Mouse (Mus musculus) lung, postnatal 0 days (tissue): Measurements from ENCODE around the gene Iqck.

Source experiments
- CTCF ChIP-seq: IDR thresholded peaks from 2 replicates; pipeline ENCODE4 v1.5.1; 2016; ENCODE audit warnings: antibody characterized with exemption, mild to moderate bottlenecking
- EP300 ChIP-seq: IDR thresholded peaks from 2 replicates; pipeline ENCODE4 v1.6.1; 2016; ENCODE audit warnings: antibody characterized with exemption, mild to moderate bottlenecking, control low read depth

DNA sequence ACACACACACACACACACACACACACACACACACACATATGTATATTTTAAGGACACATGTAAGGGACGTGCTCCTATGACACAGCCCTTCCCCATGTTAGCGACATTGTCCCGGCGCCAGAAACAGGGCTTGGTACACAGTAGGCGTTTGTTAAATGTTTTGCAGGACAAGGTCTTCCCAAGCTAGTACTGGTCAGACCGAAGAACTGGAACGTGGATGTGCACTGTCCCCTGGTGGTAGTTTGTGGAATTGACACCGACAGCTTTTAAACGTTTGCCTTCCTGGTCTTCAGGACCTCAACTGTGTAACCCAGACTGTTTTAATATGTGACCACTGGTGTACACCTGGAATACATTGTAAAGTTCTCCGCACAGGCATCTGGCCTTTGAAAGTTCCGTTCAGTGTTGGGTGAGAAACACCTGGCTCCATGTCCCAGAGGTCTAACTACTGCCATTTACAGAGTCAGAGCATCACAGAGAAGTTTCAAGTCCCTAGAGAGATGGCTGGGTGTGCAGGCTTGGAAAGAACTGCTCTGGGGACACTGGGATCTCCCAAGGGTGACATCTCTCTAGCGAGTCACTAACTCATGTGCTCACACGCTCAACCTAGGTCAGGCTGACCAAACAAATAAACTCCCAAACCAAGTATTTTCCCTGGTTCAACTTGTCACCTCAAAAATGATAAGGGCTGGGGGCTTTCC, 140.7 kb downstream of the Iqck start:
- TF ChIP-seq CTCF (peak; percentile 100), EP300 (no peak)
